Mouse (Mus musculus) kidney, adult 2 months (tissue): ENCODE data around the gene Gpc6. TPM values are rescaled to one million over a fixed set of nuclear protein-coding genes. Genes with fewer than 3 reads are reported as not detected.
A peak's percentile ranks its signal among the peaks of the same experiment; 100 is the strongest.

Experiments used
- DNase-seq: peaks from one replicate; pipeline ENCODE4 v3.0.0; 2021
- H3K27ac ChIP-seq: fragments of 200-500 bp; 2 replicates; pipeline ENCODE4 v1.5.1; 2012; ENCODE audit warnings: low read depth, low read length, control low read depth, inconsistent platforms; ENCODE audit not compliant: insufficient read depth
- H3K27me3 ChIP-seq: fragments of 200-500 bp; replicated peaks from 2 replicates; pipeline ENCODE4 v1.6.1; 2012; ENCODE audit warnings: mild to moderate bottlenecking, moderate library complexity, low read length, inconsistent platforms; ENCODE audit not compliant: control insufficient read depth, insufficient read depth
- H3K36me3 ChIP-seq: fragments of 200-500 bp; 2 replicates; pipeline ENCODE4 v1.6.1; 2012; ENCODE audit warnings: mild to moderate bottlenecking, moderate library complexity, low read length, inconsistent platforms; ENCODE audit not compliant: control insufficient read depth, insufficient read depth
- H3K4me1 ChIP-seq: fragments of 200-500 bp; 2 replicates; pipeline ENCODE4 v1.6.1; 2011; ENCODE audit warnings: low read length; ENCODE audit not compliant: control insufficient read depth, insufficient read depth
- H3K4me3 ChIP-seq: fragments of 200-500 bp; 2 replicates; pipeline ENCODE4 v1.5.1; 2011; ENCODE audit warnings: mild to moderate bottlenecking, low read depth, low read length, control low read depth; ENCODE audit not compliant: insufficient read depth
- CTCF ChIP-seq: fragments of 200-500 bp; conservative IDR thresholded peaks from 2 replicates; pipeline ENCODE4 v1.5.1; 2011; ENCODE audit warnings: low read depth, mild to moderate bottlenecking, control low read depth, low read length, moderate library complexity, mixed read lengths; ENCODE audit not compliant: insufficient read depth, insufficient read length
- POLR2A ChIP-seq: fragments of 200-500 bp; IDR thresholded peaks from one replicate; pipeline ENCODE4 v1.6.1; 2011; ENCODE audit warnings: low read depth, low read length, control low read depth
- WGBS: fragments of 180-500 bp; shearing (Covaris S2); methylation state at CpG from one replicate; pipeline ENCODE4 v1.1.7; 2018; 5-methylcytosine and 5-hydroxymethylcytosine counted together
- polyA plus RNA-seq: library from polyadenylated mRNA; depleted of rRNA; stranded (reverse); fragments of >200 nt; gene quantifications from 2 replicates; pipeline ENCODE4 v1.2.3, GENCODE M21; 2012

Gpc6 gene
- polyA plus RNA-seq, 1 experiment: 3.4 TPM

- H3K4me1 ChIP-seq: no peaks in the 10 kb centered on the region
- WGBS: 17% methylated on average over 2 of the region's 2 CpGs
- no peak overlapping the region for H3K27ac ChIP-seq
- H3K36me3 ChIP-seq: no peaks in the 10 kb centered on the region
- H3K27me3 ChIP-seq: no peaks in the 10 kb centered on the region
- TF ChIP-seq CTCF (0 out of 2 replicates have a peak, but pooled peaks have one; percentile 11), POLR2A (no peak)
- H3K4me3 ChIP-seq: no peak overlapping the region
- DNase-seq: peak; percentile 47
These were observed 1013.4 kb downstream of the Gpc6 start for GRCm38 (mm10) chr14:117938554-117938953.

DNA sequence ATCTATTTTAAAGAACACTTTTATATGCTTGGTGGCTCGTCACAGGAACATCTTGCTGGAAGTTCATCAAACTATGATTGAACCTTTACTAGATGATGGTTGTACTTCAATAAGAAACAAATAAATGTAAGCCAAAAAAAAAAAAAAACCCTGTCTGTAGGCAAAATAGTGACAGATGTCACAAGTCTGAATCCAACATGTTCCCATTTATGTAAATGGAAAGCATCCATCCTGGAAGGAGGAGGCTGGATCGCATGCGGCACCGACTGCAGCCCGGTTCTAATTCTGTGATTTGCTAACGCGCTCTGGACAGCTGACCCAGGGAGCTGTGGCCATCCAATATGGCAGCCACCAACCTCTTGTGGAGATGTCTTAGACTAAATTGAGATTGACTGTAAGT is 1014.4 kb downstream of the Gpc6 start:
- WGBS: 93% methylated on average over 7 of the region's 7 CpGs
- TF ChIP-seq CTCF: no peak
- no peak for TF ChIP-seq POLR2A
- no peak overlapping the region for H3K27ac ChIP-seq
- DNase-seq: no peak
- no peaks in the 10 kb centered on the region for H3K27me3 ChIP-seq
- H3K4me3 ChIP-seq: no peak overlapping the region
- no peaks in the 10 kb centered on the region for H3K36me3 ChIP-seq
- no peaks in the 10 kb centered on the region for H3K4me1 ChIP-seq

DNA sequence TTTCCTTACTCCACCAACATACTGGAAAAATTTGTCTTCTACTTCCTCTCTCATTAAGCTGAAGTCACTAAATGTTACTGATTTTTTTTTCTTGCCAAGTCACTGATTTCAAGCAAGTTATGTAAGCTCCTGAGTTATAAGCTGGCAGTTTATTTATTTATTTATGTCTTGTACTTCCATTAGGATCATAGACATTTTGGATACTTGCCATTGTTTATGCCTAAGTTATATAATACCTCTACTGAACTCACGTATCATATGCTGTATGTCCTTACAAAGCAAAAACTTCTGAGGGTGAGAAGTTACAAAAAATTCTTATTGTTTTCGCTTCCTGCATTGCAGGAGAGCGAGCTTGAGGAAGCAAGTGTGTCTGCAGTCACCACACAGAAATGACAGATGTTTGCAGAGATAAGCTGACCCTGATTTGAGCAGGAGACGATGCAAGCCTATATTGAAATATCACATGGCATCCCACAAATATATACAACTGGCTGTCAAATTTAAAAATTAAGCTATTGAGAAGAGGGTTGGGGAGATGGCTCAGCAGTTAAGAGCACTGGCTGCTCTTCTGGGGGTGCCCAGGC is 1020.9 kb downstream of the Gpc6 start:
- Histone ChIP-seq H3K36me3 (no peaks in the 10 kb centered on the region), H3K27ac (no peak overlapping the region), H3K4me1 (no peaks in the 10 kb centered on the region), H3K4me3 (no peak overlapping the region), H3K27me3 (no peaks in the 10 kb centered on the region)
- WGBS: 63% methylated on average over 4 of the region's 4 CpGs
- no peak for DNase-seq
- TF ChIP-seq POLR2A (no peak), CTCF (no peak)

DNA sequence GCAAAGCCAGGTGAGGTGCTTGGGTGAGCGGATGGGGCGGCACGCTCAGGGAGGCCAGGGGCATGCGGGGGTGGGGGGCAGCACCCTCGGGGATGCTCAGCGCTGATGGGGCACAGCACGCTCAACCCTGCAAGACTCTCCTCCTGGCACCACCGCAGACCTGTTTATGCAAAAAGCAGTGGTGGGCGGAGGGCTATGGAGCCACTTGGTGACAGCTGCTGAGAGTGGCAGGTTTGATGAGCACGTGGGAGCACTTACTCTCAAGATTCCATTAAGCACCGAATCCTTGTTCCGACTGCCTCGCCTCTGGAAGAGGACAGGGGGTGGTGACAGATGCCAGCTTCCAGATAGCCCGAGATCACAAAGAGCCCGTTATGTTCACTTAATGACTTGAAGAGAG is 1026.2 kb downstream of the Gpc6 start:
- DNase-seq: no peak
- Histone ChIP-seq H3K27me3 (no peaks in the 10 kb centered on the region), H3K27ac (no peak overlapping the region), H3K4me1 (no peaks in the 10 kb centered on the region), H3K4me3 (no peak overlapping the region), H3K36me3 (no peaks in the 10 kb centered on the region)
- WGBS: 65% methylated on average over 15 of the region's 15 CpGs
- TF ChIP-seq POLR2A (no peak), CTCF (no peak)

DNA sequence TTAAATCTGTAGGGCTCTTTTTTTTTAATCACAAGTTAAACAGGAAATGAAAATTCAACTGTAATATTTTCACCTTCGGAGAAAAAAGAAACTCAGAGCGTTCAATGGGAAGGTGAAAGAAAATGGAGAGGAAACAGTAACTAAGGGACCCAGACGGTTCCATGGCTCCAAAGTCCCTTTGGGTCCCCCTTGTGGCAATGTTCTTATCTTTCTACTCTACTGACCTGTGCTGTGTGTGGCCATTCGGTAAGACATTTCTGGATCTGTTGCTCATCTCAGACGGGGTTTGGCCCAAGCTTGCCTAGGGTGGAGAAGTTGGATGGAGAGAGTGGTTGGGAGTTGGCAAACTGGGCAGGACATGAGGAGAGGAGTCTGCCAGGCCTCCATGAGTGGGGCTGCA is 1026.6 kb downstream of the Gpc6 start:
- TF ChIP-seq POLR2A: no peak
- 51% methylated on average over 5 of the region's 5 CpGs for WGBS
- H3K4me1 ChIP-seq: no peaks in the 10 kb centered on the region
- no peak overlapping the region for H3K4me3 ChIP-seq
- H3K27ac ChIP-seq: no peak overlapping the region
- H3K36me3 ChIP-seq: no peaks in the 10 kb centered on the region
- DNase-seq: no peak
- H3K27me3 ChIP-seq: no peaks in the 10 kb centered on the region

GRCm38 (mm10) chr14:117956051-117956450 is 1030.9 kb downstream of the Gpc6 start:
- 89% methylated on average over 3 of the region's 3 CpGs for WGBS
- no peaks in the 10 kb centered on the region for H3K4me1 ChIP-seq
- no peak overlapping the region for H3K4me3 ChIP-seq
- H3K36me3 ChIP-seq: no peaks in the 10 kb centered on the region
- DNase-seq: no peak
- no peak overlapping the region for H3K27ac ChIP-seq
- H3K27me3 ChIP-seq: no peaks in the 10 kb centered on the region
- no peak for TF ChIP-seq POLR2A
- no peak for TF ChIP-seq CTCF

DNA sequence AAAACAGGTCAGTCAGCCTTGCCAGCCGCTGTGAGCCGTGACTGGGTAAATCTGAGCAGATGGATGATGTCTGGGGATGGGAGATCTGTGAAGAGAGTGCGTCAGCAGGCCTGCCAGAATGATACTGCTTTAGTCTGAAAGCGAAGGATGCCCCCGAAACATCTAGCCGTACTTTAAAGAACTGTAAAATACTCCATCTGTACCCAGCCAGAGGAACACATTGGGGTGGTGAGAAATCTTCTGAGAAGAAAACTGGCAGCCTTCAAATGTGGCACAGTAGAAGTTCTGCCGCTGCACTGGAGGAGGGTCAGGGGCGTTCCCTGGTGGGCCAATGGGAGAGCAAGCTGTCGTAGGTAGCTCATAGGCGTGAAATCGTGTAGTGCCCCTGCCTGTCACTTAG is 1033.3 kb downstream of the Gpc6 start:
- DNase-seq: no peak
- Histone ChIP-seq H3K4me1 (no peaks in the 10 kb centered on the region), H3K27ac (no peak overlapping the region), H3K4me3 (no peak overlapping the region), H3K36me3 (no peaks in the 10 kb centered on the region), H3K27me3 (no peaks in the 10 kb centered on the region)
- WGBS: 91% methylated on average over 11 of the region's 11 CpGs
- TF ChIP-seq POLR2A (no peak), CTCF (no peak)

DNA sequence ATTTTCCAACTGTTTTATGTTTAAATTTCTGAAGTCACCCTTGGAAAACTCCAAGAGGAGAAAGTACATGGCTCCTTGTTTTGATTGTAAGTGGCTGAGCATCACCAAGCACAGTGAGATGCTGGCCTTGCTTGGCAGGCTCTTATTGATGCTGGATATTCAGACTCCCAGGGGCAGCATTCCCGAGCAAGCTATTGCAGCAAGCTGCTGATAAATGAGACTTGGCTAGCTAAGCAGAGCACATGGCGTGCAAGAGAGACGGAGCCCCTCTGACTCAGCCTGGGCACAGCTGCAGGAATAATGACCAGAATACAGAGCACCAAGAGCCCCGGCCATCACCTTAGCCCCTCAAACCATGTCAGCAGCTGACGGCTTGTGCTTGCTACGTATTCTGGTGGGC is 1036.2 kb downstream of the Gpc6 start:
- 66% methylated on average over 6 of the region's 6 CpGs for WGBS
- no peaks in the 10 kb centered on the region for H3K36me3 ChIP-seq
- H3K27me3 ChIP-seq: no peaks in the 10 kb centered on the region
- no peak overlapping the region for H3K27ac ChIP-seq
- H3K4me1 ChIP-seq: no peaks in the 10 kb centered on the region
- no peak for DNase-seq
- H3K4me3 ChIP-seq: no peak overlapping the region
- TF ChIP-seq POLR2A: no peak
- no peak for TF ChIP-seq CTCF
